Mouse (Mus musculus): ENCODE results near the gene Plagl1.
A peak's percentile ranks its signal among the peaks of the same experiment; 100 is the strongest.
"Not testable (repeated sequence)": the region's sequence is repeated elsewhere in the genome, so short reads cannot be mapped to it uniquely, and the experiment has no call there.

Plagl1 gene

GRCm38 (mm10) chr10:13060021-13060668 is at the start of gene Plagl1:
Gene Plagl1 (plus strand): TSS chr10:13060504.
- no peak for DNase-seq (ENCODE audit: low spot score in 2 of 2)

GRCm38 (mm10) chr10:13014026-13014425 is 46.3 kb upstream of the Plagl1 start:
- no peak for DNase-seq (ENCODE audit: low spot score in 2 of 2)

- peak; percentile 47 to 55 for DNase-seq (ENCODE audit: low spot score in 2 of 2)
Observed at GRCm38 (mm10) chr10:13016573-13016972, 43.7 kb upstream of the Plagl1 start.

GRCm38 (mm10) chr10:13018510-13018909 is 41.8 kb upstream of the Plagl1 start:
- DNase-seq (ENCODE audit: low spot score in 2 of 2), result no peak

- DNase-seq (ENCODE audit: low spot score in 2 of 2), result no peak
Observed at GRCm38 (mm10) chr10:13019026-13019425, 41.3 kb upstream of the Plagl1 start.

GRCm38 (mm10) chr10:13022103-13022502 is 38.2 kb upstream of the Plagl1 start:
- no peak for DNase-seq (ENCODE audit: low spot score in 2 of 2)

- DNase-seq (ENCODE audit: low spot score in 2 of 2), result not testable (repeated sequence)
Observed at GRCm38 (mm10) chr10:13023985-13024384, 36.3 kb upstream of the Plagl1 start.

- DNase-seq (ENCODE audit: low spot score in 2 of 2), result no peak
Observed at GRCm38 (mm10) chr10:13027702-13028101, 32.6 kb upstream of the Plagl1 start.

GRCm38 (mm10) chr10:13028215-13028614 is 32.1 kb upstream of the Plagl1 start:
- DNase-seq (ENCODE audit: low spot score in 2 of 2), result no peak

- DNase-seq (ENCODE audit: low spot score in 2 of 2), result no peak
Observed at GRCm38 (mm10) chr10:13029416-13029815, 30.9 kb upstream of the Plagl1 start.

- peak in 1 of 2 experiments; percentile 26 for DNase-seq (ENCODE audit: low spot score in 2 of 2)
Observed at GRCm38 (mm10) chr10:13035270-13035669, 25.0 kb upstream of the Plagl1 start.

GRCm38 (mm10) chr10:13039637-13040174 is 20.6 kb upstream of the Plagl1 start:
- DNase-seq (ENCODE audit: low spot score in 2 of 2), result no peak

GRCm38 (mm10) chr10:13044659-13045058 is 15.6 kb upstream of the Plagl1 start:
- DNase-seq (ENCODE audit: low spot score in 2 of 2), result no peak

- no peak for DNase-seq (ENCODE audit: low spot score in 2 of 2)
Observed at GRCm38 (mm10) chr10:13047816-13048215, 12.5 kb upstream of the Plagl1 start.

- DNase-seq (ENCODE audit: low spot score in 2 of 2), result peak in 1 of 2 experiments; percentile 5
Observed at GRCm38 (mm10) chr10:13056863-13057381, 3.4 kb upstream of the Plagl1 start.

GRCm38 (mm10) chr10:13060821-13061671 is 742 bp downstream of the Plagl1 start:
- no peak for DNase-seq (ENCODE audit: low spot score in 2 of 2)

- DNase-seq (ENCODE audit: low spot score in 2 of 2), result no peak
Observed at GRCm38 (mm10) chr10:13062373-13062772, 2.1 kb downstream of the Plagl1 start.

- DNase-seq (ENCODE audit: low spot score in 2 of 2), result no peak
Observed at GRCm38 (mm10) chr10:13063457-13063856, 3.2 kb downstream of the Plagl1 start.

- no peak for DNase-seq (ENCODE audit: low spot score in 2 of 2)
Observed at GRCm38 (mm10) chr10:13065129-13065752, 4.9 kb downstream of the Plagl1 start.

- no peak for DNase-seq (ENCODE audit: low spot score in 2 of 2)
Observed at GRCm38 (mm10) chr10:13071031-13071430, 10.7 kb downstream of the Plagl1 start.

- DNase-seq (ENCODE audit: low spot score in 2 of 2), result no peak
Observed at GRCm38 (mm10) chr10:13076807-13077532, 16.7 kb downstream of the Plagl1 start.

Data from natural killer cell, adult 2 months (primary cell).